ENCODE assay signal across 8 mouse cellular contexts in the genomic region with DNA sequence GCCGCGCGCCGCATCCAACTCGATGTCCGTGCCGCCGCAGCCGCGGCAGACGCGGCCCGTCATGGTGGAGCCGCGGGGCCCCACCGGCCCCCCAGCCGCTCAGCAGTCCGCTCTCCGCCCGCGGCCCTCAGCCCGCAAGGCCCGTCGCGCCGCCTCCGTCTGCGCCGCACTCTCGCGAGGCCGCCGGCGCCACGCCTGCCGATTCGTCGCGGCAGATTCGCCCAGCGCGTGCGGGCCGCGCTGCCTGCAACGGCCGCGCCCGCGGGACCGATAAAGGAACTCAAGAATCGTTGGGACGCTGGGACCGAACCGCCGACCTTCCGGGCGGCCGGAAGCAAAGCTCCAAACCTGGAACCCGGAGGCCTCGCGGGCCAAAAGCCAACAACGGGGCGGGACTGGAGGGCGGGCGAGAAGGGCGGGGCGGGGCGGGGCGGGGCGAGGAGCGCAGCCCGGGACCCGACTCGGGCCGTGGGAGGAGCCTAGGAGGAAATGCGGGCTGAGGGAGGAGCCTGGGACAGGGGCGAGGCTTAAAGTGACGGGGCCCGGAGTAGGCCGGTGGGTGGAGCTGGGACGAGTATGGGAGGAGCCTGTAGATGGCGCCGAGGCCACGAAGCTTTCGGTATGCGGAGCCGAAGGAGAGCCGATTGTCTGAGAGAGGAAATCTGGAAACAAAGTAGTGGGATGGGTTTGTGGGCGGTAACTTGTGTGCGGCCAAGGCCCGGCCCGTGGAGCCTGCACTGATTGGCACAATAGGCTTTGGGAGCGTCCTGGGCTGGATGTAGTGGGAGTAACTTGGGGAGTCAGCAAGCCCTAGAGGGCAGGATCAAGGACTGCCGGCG. TPM values are rescaled to one million over a fixed set of nuclear protein-coding genes. Genes with fewer than 3 reads are reported as not detected.
DNase-seq lines count a peak whose midpoint lies in the region; ATAC-seq lines count a peak whose summit lies in the region.

Brf1 (minus strand) TSS at position 411 of the 839 bp plus-strand sequence.

- H3K4me1 ChIP-seq in heart, embryonic 10.5 days: peaks cover 27% of the 10 kb centered on the region
- peaks cover 26% of the 10 kb centered on the region for H3K4me1 ChIP-seq in kidney, embryonic 15.5 days

- peak within 1 kb of the TSS; percentile 94 for H3K27ac ChIP-seq in heart, embryonic 10.5 days
- H3K27ac ChIP-seq in kidney, embryonic 15.5 days: peak within 1 kb of the TSS; percentile 97

- H3K4me3 ChIP-seq in heart, embryonic 10.5 days: peak within 1 kb of the TSS; percentile 88
- peak within 1 kb of the TSS; percentile 91 for H3K4me3 ChIP-seq in kidney, embryonic 15.5 days (replicated peaks)

- DNase-seq in B cell, adult 2 months: peak; percentile 96 to 98
- peak; percentile 98 for DNase-seq in brain, adult 2 months (ENCODE audit: low read depth, low spot score)
- peak; percentile 100 for DNase-seq in heart, embryonic 10.5 days (ENCODE audit: low spot score)
- peak; percentile 99 for DNase-seq in liver
- peak; percentile 97 to 98 for DNase-seq in spleen, postnatal 4 days (ENCODE audit: low spot score in 2 of 2)

- H3K36me3 ChIP-seq in heart, embryonic 10.5 days: peaks cover 11% of the 10 kb centered on the region
- peaks cover 19% of the 10 kb centered on the region for H3K36me3 ChIP-seq in kidney, embryonic 15.5 days

- WGBS in heart, embryonic 10.5 days: under 1% methylated on average over 95 of the region's 96 CpGs
- WGBS in kidney, embryonic 15.5 days: under 1% methylated on average over 84 of the region's 96 CpGs

- H3K4me2 ChIP-seq in kidney, embryonic 15.5 days: peak within 1 kb of the TSS; percentile 73

- no peaks in the 10 kb centered on the region for H3K27me3 ChIP-seq in heart, embryonic 10.5 days (ENCODE audit: insufficient read depth, poor library complexity, severe bottlenecking)
- H3K27me3 ChIP-seq in kidney, embryonic 15.5 days: no peaks in the 10 kb centered on the region

- H3K9ac ChIP-seq in kidney, embryonic 15.5 days: peak within 1 kb of the TSS; percentile 93

- H3K9me3 ChIP-seq in heart, embryonic 10.5 days: no peaks in the 10 kb centered on the region
- H3K9me3 ChIP-seq in kidney, embryonic 15.5 days (replicated peaks): no peaks in the 10 kb centered on the region

- peak; percentile 89 for ATAC-seq in erythroblast, adult 5-6 weeks (replicated peaks; ENCODE audit: low FRiP score, poor library complexity, severe bottlenecking)
- ATAC-seq in kidney, embryonic 15.5 days (replicated peaks; ENCODE audit: low FRiP score): peak; percentile 97
- ATAC-seq in monocyte, adult 5-6 weeks (replicated peaks; ENCODE audit: insufficient number of reproducible peaks, low FRiP score, low TSS enrichment, poor library complexity, severe bottlenecking): peak; percentile 94

RNA-seq across cellular contexts. Expression of gene Brf1, which starts in this region (rescaled TPM):
- total RNA-seq in erythroblast, adult 5-6 weeks (2015; ENCODE audit: low replicate concordance): 14.6 and 20.9 TPM in 2 replicates
- 35.9 and 52.0 TPM in 2 replicates for total RNA-seq in erythroblast, adult 5-6 weeks (2017; ENCODE audit: low replicate concordance)
- 35.3 and 41.5 TPM in 2 replicates for polyA plus RNA-seq in heart, embryonic 10.5 days (2016; fragmentation: Nextera tagmentation; extraction: Ambion mirVana)
- 62.4 and 70.4 TPM in 2 replicates for polyA plus RNA-seq in kidney, embryonic 15.5 days (2015; fragmentation: Nextera tagmentation; extraction: Ambion mirVana)
- 84.1 to 109 TPM (median 105 TPM) in 3 replicates for total RNA-seq in monocyte, adult 5-6 weeks (2017)

Comparison
In these comparisons a context has a peak if more than half of its experiments do, and no peak if none do; other contexts are left out.
1. Peak in every context shown above with its lines: DNase-seq, ATAC-seq, H3K4me3 ChIP-seq and H3K27ac ChIP-seq.